23 mouse cellular contexts compared by ENCODE assay signal in the genomic region with DNA sequence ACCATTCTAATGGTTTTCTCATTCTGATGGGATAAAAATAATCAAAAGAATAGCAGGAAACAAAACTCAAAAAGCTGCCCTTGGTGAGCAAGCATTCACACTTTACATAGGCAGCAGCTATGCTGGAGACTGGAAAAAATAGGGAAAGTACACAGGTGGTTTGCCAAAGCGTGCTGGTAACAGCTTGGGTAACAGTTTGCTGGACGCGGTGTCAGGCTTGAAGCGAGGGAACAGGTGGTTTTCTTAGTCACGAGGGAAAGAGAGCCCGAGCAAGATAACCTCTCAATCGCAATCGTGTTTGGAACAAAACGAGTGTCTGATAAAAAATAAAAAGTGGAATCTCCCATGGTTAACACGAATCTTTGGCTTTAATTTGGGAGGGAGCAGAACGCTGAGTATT. TPM values are rescaled to one million over a fixed set of nuclear protein-coding genes. Genes with fewer than 3 reads are reported as not detected.
DNase-seq lines count a peak whose midpoint lies in the region; TF ChIP-seq lines count a peak whose summit lies in the region.
"Had no signal": no experiment of that assay in that cellular context is flagged by ENCODE, and none has a peak within 500 bp of the region (broad histone marks: within the 10 kb centered on the region; RNA-seq: fewer than 3 reads in every experiment).

No protein-coding gene starts in this region.

- peak; percentile 13 to 17 for DNase-seq in cerebellum, adult 2 months
- DNase-seq in cerebellum, adult 11-12 months: no peak
- DNase-seq in right cerebral cortex, postnatal 10 days (ENCODE audit: low spot score in 2 of 2): peak; percentile 46 to 50
- DNase-seq in right cerebral cortex, postnatal 36 days (ENCODE audit: low spot score in 2 of 2): no peak
- peak; percentile 39 for DNase-seq in layer of hippocampus, adult 9-11 months
- DNase-seq in right cerebral cortex, postnatal 4 days: peak; percentile 13
- no peak for DNase-seq in embryo, embryonic 10.5 days (ENCODE audit: low spot score)
- DNase-seq in spleen, postnatal 36 days (ENCODE audit: low spot score in 2 of 2): no peak
- DNase-seq: adrenal gland, postnatal 14 days; cerebellum, adult 11 months; heart, postnatal 14 days; kidney, adult 9 months; kidney, postnatal 14 days; liver, embryonic 13.5 days; lung, adult 2 months; lung, postnatal 14 days; thymus, postnatal 25 days had no signal

- no peak overlapping the region for H3K27ac ChIP-seq in cerebellum, adult 2 months (ENCODE audit: insufficient read depth, low read length)
- H3K27ac ChIP-seq: forebrain, embryonic 10.5 days; heart, embryonic 13.5 days; hindbrain, postnatal 0 days; limb, embryonic 13.5 days; liver, embryonic 13.5 days; midbrain, embryonic 12.5 days; neural tube, embryonic 12.5 days had no signal

- no peak overlapping the region for H3K4me3 ChIP-seq in cerebellum, adult 2 months (replicated peaks; ENCODE audit: insufficient read depth, low read depth, low read length)
- H3K4me3 ChIP-seq: forebrain, embryonic 10.5 days; heart, embryonic 13.5 days; limb, embryonic 13.5 days; liver, embryonic 13.5 days; midbrain, embryonic 12.5 days; neural tube, embryonic 12.5 days had no signal

- WGBS in cerebellum, adult 2 months: 41% methylated on average over 11 of the region's 11 CpGs

- H3K4me1 ChIP-seq in cerebellum, adult 2 months (ENCODE audit: control insufficient read depth, insufficient read depth, low read length): no peaks in the 10 kb centered on the region
- H3K4me1 ChIP-seq: forebrain, embryonic 10.5 days; limb, embryonic 13.5 days; liver, embryonic 13.5 days; midbrain, embryonic 12.5 days; neural tube, embryonic 12.5 days had no signal

- no peaks in the 10 kb centered on the region for H3K27me3 ChIP-seq in cerebellum, adult 2 months (ENCODE audit: control insufficient read depth, insufficient read depth, low read length)
- H3K27me3 ChIP-seq: heart, embryonic 13.5 days; limb, embryonic 13.5 days; liver, embryonic 13.5 days; midbrain, embryonic 12.5 days; neural tube, embryonic 12.5 days had no signal

- TF ChIP-seq CTCF in cerebellum, adult 2 months (IDR thresholded peaks at IDR 0.05; ENCODE audit: borderline replicate concordance, insufficient read depth, low read depth, low read length): no peak

- no peak for TF ChIP-seq POLR2A in cerebellum, adult 2 months (IDR thresholded peaks at IDR 0.05; ENCODE audit: borderline replicate concordance, insufficient read depth, low read length)

RNA-seq across cellular contexts. Expression of a gene that starts 41.4 kb away (rescaled TPM):
- 0.27 and 0.28 TPM in 2 replicates for polyA plus RNA-seq in cerebellum, adult 2 months (2012; rRNA removed)
- polyA plus RNA-seq: lung, adult 2 months had no signal

Comparison
In these comparisons a context has a peak if more than half of its experiments do, and no peak if none do; other contexts are left out.
1. DNase-seq: peak in cerebellum, adult 2 months (2 of 2), right cerebral cortex, postnatal 10 days (2 of 2), layer of hippocampus, adult 9-11 months (single experiment) and right cerebral cortex, postnatal 4 days (single experiment); none in cerebellum, adult 11-12 months (single experiment), right cerebral cortex, postnatal 36 days (0 of 2), embryo, embryonic 10.5 days (single experiment) and spleen, postnatal 36 days (0 of 2).